Mouse (Mus musculus): ENCODE measurements around the gene Tefm.

Gene Tefm

DNA sequence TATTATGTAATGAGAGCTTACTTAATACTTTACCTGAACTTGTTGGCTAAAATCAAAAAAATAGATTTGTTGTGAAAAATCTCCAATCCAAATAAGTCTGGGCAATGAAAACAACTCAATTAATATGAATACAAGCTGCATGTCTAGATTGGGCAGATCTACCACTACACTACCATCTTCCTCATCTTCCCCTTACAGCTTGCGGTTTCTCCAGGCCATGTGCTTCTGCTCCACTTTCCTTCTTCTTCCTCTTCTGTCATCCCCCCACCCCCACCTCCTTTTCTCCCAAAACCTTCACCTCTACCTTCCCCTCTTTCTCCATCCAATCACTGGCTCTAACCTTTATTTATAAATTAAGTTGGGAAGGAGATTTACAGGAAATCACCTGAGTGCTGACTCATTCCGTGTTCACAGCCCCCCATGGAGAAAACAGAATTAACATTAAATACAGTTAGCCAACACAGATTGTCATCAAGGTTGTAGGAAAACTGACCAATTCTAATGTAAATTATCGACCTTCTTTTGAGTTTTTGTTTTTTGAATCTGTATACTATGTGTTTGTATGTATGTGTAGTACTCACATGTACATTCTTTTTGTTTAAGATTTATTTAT lies 43.4 kb downstream of the Tefm start:
- DNase-seq (ENCODE audit: low read depth, low spot score) = no peak

DNA sequence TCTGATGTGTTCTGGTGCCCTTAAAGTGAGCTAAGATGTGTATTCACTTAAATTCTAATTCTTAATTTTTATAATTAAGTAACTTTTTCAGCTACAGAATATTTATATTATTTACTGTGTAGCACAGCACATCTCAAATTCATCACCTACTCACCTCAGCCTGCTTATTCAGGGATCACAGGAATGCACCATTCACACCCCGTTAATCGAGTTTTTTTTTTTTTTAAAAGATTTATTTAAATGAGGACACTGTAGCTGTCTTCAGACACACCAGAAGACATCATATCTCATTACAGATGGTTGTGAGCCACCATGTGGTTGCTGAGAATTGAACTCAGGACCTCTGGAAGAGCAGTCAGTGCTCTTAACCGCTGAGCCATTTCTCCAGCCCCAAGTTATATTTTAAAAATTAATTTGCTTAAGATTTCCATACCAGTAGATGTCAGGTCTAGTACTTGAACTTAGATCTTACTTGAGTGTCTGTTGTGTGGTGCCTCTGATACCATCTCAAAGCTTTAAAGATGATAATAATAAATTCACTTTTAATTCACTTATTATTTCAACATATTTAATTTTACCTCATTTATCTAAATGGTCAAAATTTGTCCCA lies 51.3 kb downstream of the Tefm start:
- DNase-seq (ENCODE audit: low read depth, low spot score) = no peak

DNA sequence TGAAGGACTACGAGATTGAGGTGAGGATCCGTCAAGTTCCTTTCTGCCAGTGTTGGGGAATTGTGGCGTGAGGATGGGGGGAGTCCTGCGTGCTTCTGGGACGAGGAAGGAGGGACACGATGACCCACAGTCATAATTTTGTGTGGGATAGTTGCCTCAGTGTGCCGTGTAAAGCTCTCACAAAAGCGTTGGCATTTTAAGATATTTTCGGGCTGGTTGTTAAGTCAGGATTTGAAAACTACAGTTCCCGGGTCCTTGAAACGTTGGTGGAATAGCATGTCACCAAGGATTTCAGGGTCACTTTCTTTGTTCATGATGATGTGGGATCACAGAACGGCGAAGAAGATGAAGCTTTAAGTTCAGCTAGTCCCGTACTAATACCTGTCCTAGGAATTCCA lies 52.2 kb downstream of the Tefm start:
- DNase-seq (ENCODE audit: low read depth, low spot score) = no peak

DNA sequence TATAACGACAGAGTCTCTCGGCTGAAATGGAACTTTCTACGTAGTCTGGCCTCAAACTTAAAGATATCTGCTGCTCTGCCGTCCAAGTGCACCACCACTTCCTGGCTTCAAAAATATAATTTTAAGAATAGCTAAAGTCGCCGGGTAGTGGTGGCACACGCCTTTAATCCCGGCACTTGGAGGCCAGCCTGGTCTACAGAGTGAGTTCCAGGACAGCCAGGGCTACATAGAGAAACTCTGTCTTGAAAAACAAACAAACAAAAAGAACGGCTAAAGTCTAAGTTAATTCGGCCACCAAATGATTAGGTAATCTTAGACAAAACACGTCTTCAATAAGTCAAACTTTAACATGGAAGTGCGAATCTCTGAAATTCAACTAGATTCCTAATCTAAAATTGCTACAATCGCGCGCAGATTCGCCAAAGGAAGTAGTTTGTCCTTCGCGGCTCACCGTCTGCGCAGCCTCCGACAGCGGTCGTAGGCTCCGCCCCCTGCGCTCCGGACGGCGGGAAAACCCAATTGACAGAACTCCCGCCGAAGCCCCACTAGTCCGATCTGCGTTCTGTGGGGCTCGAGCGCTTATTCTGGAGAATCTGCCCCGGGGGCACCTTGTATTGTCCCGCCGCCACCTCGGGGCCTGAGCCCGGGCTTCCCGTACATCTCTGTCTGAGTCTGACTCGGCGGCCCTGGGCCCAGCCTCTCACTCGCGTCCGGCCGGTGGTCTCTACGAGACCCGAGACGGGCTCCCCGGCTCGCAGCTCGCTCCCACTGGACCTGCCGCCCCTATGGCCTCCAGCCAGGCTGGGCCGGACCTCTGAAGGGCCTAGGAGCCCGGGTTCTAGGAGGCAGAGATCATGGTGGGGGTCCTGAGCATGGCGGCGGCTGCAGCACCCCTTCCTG lies 52.8 kb downstream of the Tefm start, which contains the start of gene Atad5:
Atad5 (plus strand) TSS at position 484 of the 900 bp plus-strand sequence.
- DNase-seq (ENCODE audit: low read depth, low spot score) = peak; percentile 76

DNA sequence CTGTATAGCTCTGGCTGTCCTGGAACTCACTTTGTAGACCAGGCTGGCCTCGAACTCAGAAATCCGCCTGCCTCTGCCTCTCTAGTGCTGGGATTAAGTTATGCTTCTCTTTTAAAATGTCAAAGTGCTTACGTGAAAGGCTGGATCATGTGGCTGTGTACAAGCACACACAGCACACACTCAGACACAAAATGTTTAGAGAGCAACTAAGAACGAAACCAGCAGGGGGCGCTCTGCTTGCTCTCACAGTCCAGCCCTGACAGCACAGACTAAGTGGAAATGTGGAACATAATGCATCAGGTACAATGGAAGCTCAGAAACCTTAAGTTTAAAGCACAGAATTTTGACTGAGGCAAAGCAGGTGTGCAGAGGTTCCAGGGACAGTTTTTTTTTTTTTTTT lies 55.1 kb downstream of the Tefm start:
- DNase-seq (ENCODE audit: low read depth, low spot score) = peak; percentile 63

Data from retina, adult 2 months (tissue).